Mouse (Mus musculus): ENCODE data around the gene Dctpp1.

Gene Dctpp1

GRCm38 (mm10) chr7:127208295-127208552, 52.3 kb downstream of the Dctpp1 start, which contains the start of gene Tbc1d10b:
Tbc1d10b (minus strand) TSS chr7:127208468.
- no peak for DNase-seq

GRCm38 (mm10) chr7:127207374-127208294, 52.9 kb downstream of the Dctpp1 start:
- DNase-seq = no peak
